Mouse (Mus musculus): ENCODE data around the gene Ripk3. TPM values are rescaled to one million over a fixed set of nuclear protein-coding genes. Genes with fewer than 3 reads are reported as not detected.
A peak's percentile ranks its signal among the peaks of the same experiment; 100 is the strongest.

Gene Ripk3
- total and polyA plus RNA-seq, 3 experiments = 0.15 to 2.0 TPM; not detected in 1

DNA sequence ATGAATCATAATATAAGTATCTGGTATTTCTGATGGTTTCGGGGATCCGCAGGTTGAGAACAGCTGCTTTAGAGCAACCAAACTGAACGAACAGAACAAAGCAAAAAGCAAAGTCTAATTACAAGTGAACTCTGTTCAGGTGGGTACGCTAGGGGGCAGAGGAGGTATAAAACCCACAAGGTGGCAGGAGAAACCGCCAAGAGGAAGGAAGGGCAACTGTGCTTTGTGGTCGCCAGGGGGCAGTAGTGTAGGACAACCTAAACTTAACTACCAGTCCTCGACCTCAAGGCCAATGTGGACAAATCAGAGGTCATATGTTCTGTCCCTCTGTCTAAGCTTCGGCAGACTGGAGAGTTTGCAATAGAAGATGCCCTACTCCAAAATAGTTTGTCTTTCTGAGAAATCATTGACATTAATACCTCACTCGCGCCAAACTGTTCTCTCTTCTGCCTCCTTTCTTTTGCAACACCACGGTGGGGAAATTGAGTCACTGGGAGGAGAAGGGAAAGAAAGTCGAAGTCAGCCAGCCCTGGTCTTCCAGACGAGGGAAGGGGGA lies 33.8 kb upstream of the Ripk3 start:
- H3K4me2 ChIP-seq (ENCODE audit: insufficient read depth, low read depth, poor library complexity, severe bottlenecking) = no peak overlapping the region
- TF ChIP-seq IRF4 (IDR thresholded peaks at IDR 0.05; ENCODE audit: low read depth, low read length) = 0 out of 2 replicates have a peak, but pooled peaks have one; percentile 12
- TF ChIP-seq NELFE (IDR thresholded peaks at IDR 0.05; ENCODE audit: low read depth, low read length) = peak; percentile 67; the same call in 1 of the 2 replicates
- TF ChIP-seq E2F4 (IDR thresholded peaks at IDR 0.05; ENCODE audit: insufficient replicate concordance, low read depth, low read length) = no peak
- no peak for TF ChIP-seq GABPA (IDR thresholded peaks at IDR 0.05; ENCODE audit: insufficient replicate concordance, low read depth, low read length)
- 0 out of 2 replicates have a peak, but pooled peaks have one; percentile 38 for TF ChIP-seq MYC (IDR thresholded peaks at IDR 0.05; ENCODE audit: low read depth, low read length)
- peak; percentile 56; the same call in 1 of the 2 replicates for TF ChIP-seq ZC3H11A (IDR thresholded peaks at IDR 0.05; ENCODE audit: low read depth, low read length)
- peak; percentile 97 for TF ChIP-seq SMC3 (IDR thresholded peaks at IDR 0.05; ENCODE audit: low read depth, low read length)
- peak; percentile 72 to 99 for TF ChIP-seq CTCF (conservative IDR thresholded peaks at IDR 0.05 in 1 of 2, IDR thresholded peaks at IDR 0.05 in 1 of 2; ENCODE audit: low read depth in 2 of 2, low read length in 2 of 2)
- no peak for TF ChIP-seq MXI1 (IDR thresholded peaks at IDR 0.05; ENCODE audit: low read depth, low read length)
- TF ChIP-seq RAD21 (IDR thresholded peaks at IDR 0.05; ENCODE audit: low read depth, low read length) = peak; percentile 79
- TF ChIP-seq ZMIZ1 (IDR thresholded peaks at IDR 0.05; ENCODE audit: low read depth, low read length) = no peak
- DNase-seq (ENCODE audit: extremely low read depth) = peak; percentile 79
- no peaks in the 10 kb centered on the region for H3K36me3 ChIP-seq (replicated peaks in 1 of 2; ENCODE audit: control insufficient read depth in 1 of 2, insufficient read depth in 1 of 2, low read length in 1 of 2)
- peaks cover 0 to 4% of the 10 kb centered on the region in 2 experiments; a peak in 1 of 4 replicates for H3K4me1 ChIP-seq (ENCODE audit: control insufficient read depth in 1 of 2, insufficient read depth in 2 of 2)
- dilution Hi-C loops (cut with MboI; ENCODE audit: extremely low pct_ligation_motif_present, extremely low pct_unique_long_range_greater_than_20kb, low sequenced_read_pairs) (no loop called here), in situ Hi-C loops (cut with MboI; ENCODE audit: low pct_ligation_motif_present, low pct_unique_long_range_greater_than_20kb, low sequenced_read_pairs) (loop anchor here (5.0 kb wide), 1 partner anchor 40 kb away; no protein-coding TSS in a partner anchor)
- H3K27me3 ChIP-seq (replicated peaks) = peaks cover 10% of the 10 kb centered on the region
- no peak overlapping the region for H3K4me3 ChIP-seq (replicated peaks in 1 of 3; ENCODE audit: low read depth in 2 of 3, low read length in 2 of 3, poor library complexity in 1 of 3)
- H3K9ac ChIP-seq (ENCODE audit: insufficient read depth, low read depth) = no peak overlapping the region
- no peak overlapping the region for H3K27ac ChIP-seq (ENCODE audit: insufficient read depth, low read depth)
- H3K9me3 ChIP-seq (replicated peaks; ENCODE audit: low read length) = no peaks in the 10 kb centered on the region
- H3K79me2 ChIP-seq (replicated peaks; ENCODE audit: control insufficient read depth, extremely low read depth, insufficient read depth, poor library complexity, severe bottlenecking) = no peaks in the 10 kb centered on the region

- dilution Hi-C loops (cut with MboI; ENCODE audit: extremely low pct_ligation_motif_present, extremely low pct_unique_long_range_greater_than_20kb, low sequenced_read_pairs) = no loop called here
- H3K9ac ChIP-seq (ENCODE audit: insufficient read depth, low read depth) = no peak overlapping the region
- no peaks in the 10 kb centered on the region for H3K9me3 ChIP-seq (replicated peaks; ENCODE audit: low read length)
- no peaks in the 10 kb centered on the region for H3K36me3 ChIP-seq (replicated peaks in 1 of 2; ENCODE audit: control insufficient read depth in 1 of 2, insufficient read depth in 1 of 2, low read length in 1 of 2)
- H3K79me2 ChIP-seq (replicated peaks; ENCODE audit: control insufficient read depth, extremely low read depth, insufficient read depth, poor library complexity, severe bottlenecking) = no peaks in the 10 kb centered on the region
- no peak overlapping the region for H3K4me2 ChIP-seq (ENCODE audit: insufficient read depth, low read depth, poor library complexity, severe bottlenecking)
- H3K4me1 ChIP-seq (ENCODE audit: control insufficient read depth in 1 of 2, insufficient read depth in 2 of 2) = no peaks in the 10 kb centered on the region
- no peak overlapping the region for H3K4me3 ChIP-seq (replicated peaks in 1 of 3; ENCODE audit: low read depth in 2 of 3, low read length in 2 of 3, poor library complexity in 1 of 3)
- in situ Hi-C loops (cut with MboI; ENCODE audit: low pct_ligation_motif_present, low pct_unique_long_range_greater_than_20kb, low sequenced_read_pairs) = loop anchor here (5.0 kb wide), 1 partner anchor 42 kb away; no protein-coding TSS in a partner anchor
- no peak for TF ChIP-seq KAT2A (IDR thresholded peaks at IDR 0.05; ENCODE audit: insufficient replicate concordance, low read length)
- no peak for TF ChIP-seq TBP (conservative IDR thresholded peaks at IDR 0.05; ENCODE audit: low read depth, low read length)
- no peak for TF ChIP-seq ZNF384 (IDR thresholded peaks at IDR 0.05; ENCODE audit: low read depth, low read length)
- TF ChIP-seq JUND (conservative IDR thresholded peaks at IDR 0.05; ENCODE audit: low read depth, low read length) = no peak
- TF ChIP-seq EP300 (IDR thresholded peaks at IDR 0.05; ENCODE audit: low read length) = no peak
- no peak for TF ChIP-seq HCFC1 (IDR thresholded peaks at IDR 0.05; ENCODE audit: low read depth, low read length)
- TF ChIP-seq MXI1 (IDR thresholded peaks at IDR 0.05; ENCODE audit: low read depth, low read length) = no peak
- no peak for TF ChIP-seq ELF1 (IDR thresholded peaks at IDR 0.05; ENCODE audit: low read depth, low read length)
- no peak for TF ChIP-seq SMC3 (IDR thresholded peaks at IDR 0.05; ENCODE audit: low read depth, low read length)
- TF ChIP-seq IRF4 (IDR thresholded peaks at IDR 0.05; ENCODE audit: low read depth, low read length) = no peak
- no peak for TF ChIP-seq MAZ (IDR thresholded peaks at IDR 0.05; ENCODE audit: low read depth, low read length)
- H3K27me3 ChIP-seq (replicated peaks) = peaks cover 7% of the 10 kb centered on the region
- no peak overlapping the region for H3K27ac ChIP-seq (ENCODE audit: insufficient read depth, low read depth)
- no peak for DNase-seq (ENCODE audit: extremely low read depth)
These were observed 31.9 kb upstream of the Ripk3 start for GRCm38 (mm10) chr14:55820576-55820975.
